Mouse (Mus musculus) adrenal gland, postnatal 4 days (tissue): ENCODE data around the gene Slc6a13. TPM values are rescaled to one million over a fixed set of nuclear protein-coding genes. Genes with fewer than 3 reads are reported as not detected.

Source experiments
- DNase-seq, 2 experiments: peaks; one replicate each; pipeline ENCODE4 v3.0.0; 2021 to 2022; ENCODE audit warnings: low spot score in 2 of 2, mixed read lengths in 2 of 2
- microRNA-seq: library from miRNA; unstranded; fragments of <30 nt; microRNA quantifications from one replicate; pipeline ENCODE4 v1.2.0, GENCODE M21; 2021
- total RNA-seq, 2 experiments: library from RNA; stranded (reverse); gene quantifications; 2 replicates each; pipeline ENCODE4 v1.2.3; 2021

Slc6a13 gene
- total RNA-seq, 2 experiments from 2014 or later = 4.5 to 15.2 TPM

- DNase-seq = no peak
These were observed 71.4 kb downstream of the Slc6a13 start for GRCm38 (mm10) chr6:121371197-121371980.

- DNase-seq = no peak
These were observed 76.1 kb downstream of the Slc6a13 start for GRCm38 (mm10) chr6:121376159-121376558.

GRCm38 (mm10) chr6:121378256-121378655 lies 78.2 kb downstream of the Slc6a13 start:
- no peak for DNase-seq

- DNase-seq = no peak
These were observed 80.5 kb downstream of the Slc6a13 start for GRCm38 (mm10) chr6:121380576-121380975.

GRCm38 (mm10) chr6:121382071-121382470 lies 82.0 kb downstream of the Slc6a13 start:
- no peak for DNase-seq

GRCm38 (mm10) chr6:121385397-121385796 lies 85.4 kb downstream of the Slc6a13 start:
- no peak for DNase-seq

Small RNA genes lying within 50 kb of the gene (microRNA-seq; reads per million reads assigned to microRNA genes)
- gene Gm24855 = not detected

Other genes with a start within 250 kb of the Slc6a13 start
- gene Mical3, start 169.2 kb upstream of the Slc6a13 start, total RNA-seq = 10 to 100 TPM; 71.0 to 71.9 TPM
- gene Pex26, start 116.6 kb upstream of the Slc6a13 start, total RNA-seq = 10 to 100 TPM; 13.4 TPM
- gene Tuba8, start 89.5 kb upstream of the Slc6a13 start, total RNA-seq = 1 to 10 TPM; 1.8 to 2.6 TPM
- gene Usp18, start 54.3 kb upstream of the Slc6a13 start, total RNA-seq = 1 to 10 TPM in 1 of 2 experiments, under 1 TPM in 1; 0.98 to 2.3 TPM
- 1 to 10 TPM in 1 of 2 experiments, under 1 TPM in 1; 0.31 to 4.8 TPM for gene Slc6a12, start 42.8 kb downstream of the Slc6a13 start, total RNA-seq
- gene Iqsec3, start 173.5 kb downstream of the Slc6a13 start, total RNA-seq = 1 to 10 TPM; 5.5 to 6.4 TPM